Mouse (Mus musculus) lung, postnatal 0 days (tissue): ENCODE results near the gene Phldb1.

Experiments
- CTCF ChIP-seq: IDR thresholded peaks from 2 replicates; pipeline ENCODE4 v1.5.1; 2016; ENCODE audit warnings: antibody characterized with exemption, mild to moderate bottlenecking
- EP300 ChIP-seq: IDR thresholded peaks from 2 replicates; pipeline ENCODE4 v1.6.1; 2016; ENCODE audit warnings: antibody characterized with exemption, mild to moderate bottlenecking, control low read depth

GRCm38 (mm10) chr9:44678288-44678871 lies 56.6 kb downstream of the Phldb1 start:
- TF ChIP-seq EP300 (no peak), CTCF (peak; percentile 42)
